Mouse (Mus musculus) layer of hippocampus, adult 8-10 months (tissue): ENCODE measurements around the gene Ssu2. TPM values are rescaled to one million over a fixed set of nuclear protein-coding genes. Genes with fewer than 3 reads are reported as not detected.

Source experiments
- DNase-seq, 2 experiments: peaks; one replicate each; pipeline ENCODE4 v3.0.0; 2022; ENCODE audit warnings: low spot score in 2 of 2
- total RNA-seq, 4 experiments: library from RNA; stranded (reverse); gene quantifications; 2 replicates each; pipeline ENCODE4 v1.2.4; 2022

The Ssu2 gene
- total RNA-seq, 4 experiments from 2014 or later = 0.53 to 0.63 TPM; not detected in 2

GRCm38 (mm10) chr6:112350452-112350851, 37.4 kb downstream of the Ssu2 start:
- no peak for DNase-seq

DNA sequence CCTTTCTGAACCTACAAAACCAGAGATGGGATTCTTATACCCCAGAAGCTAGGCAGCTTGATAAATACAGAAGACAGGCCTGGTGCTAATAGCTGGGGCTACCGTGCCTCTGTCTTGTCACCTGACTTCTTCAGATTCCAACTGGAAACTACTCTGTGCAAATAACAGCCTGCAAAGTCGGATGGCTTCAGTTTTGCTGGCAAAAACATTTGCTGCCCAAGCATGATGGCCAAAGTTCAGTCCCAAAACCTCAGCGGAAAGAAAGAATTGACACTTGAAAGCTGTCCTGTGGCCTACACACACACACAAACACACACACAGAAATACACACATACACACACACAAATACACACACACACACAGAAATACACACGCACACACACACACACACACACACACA, 48.8 kb downstream of the Ssu2 start:
- DNase-seq = no peak

GRCm38 (mm10) chr6:112337667-112338066, 50.2 kb downstream of the Ssu2 start:
- DNase-seq = no peak

DNA sequence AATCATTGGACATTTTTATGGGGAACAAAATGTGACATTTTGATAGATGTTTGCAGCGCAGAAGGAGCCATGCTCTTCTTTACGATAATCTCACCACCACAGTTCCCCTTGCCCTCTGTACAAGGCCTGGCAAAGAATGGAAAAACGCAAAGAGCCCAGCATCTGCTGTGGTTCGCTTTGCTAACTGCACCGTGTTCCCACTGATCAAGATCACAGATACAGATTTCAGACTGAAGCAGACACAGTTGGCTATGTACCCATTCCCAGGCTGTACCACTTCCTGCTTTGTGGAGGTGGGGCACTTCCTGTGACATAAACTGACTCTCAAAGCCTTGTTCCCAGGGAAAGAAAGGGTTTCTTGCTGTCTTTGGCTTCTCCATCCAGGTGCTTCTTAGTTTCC, 53.9 kb downstream of the Ssu2 start:
- no peak for DNase-seq

DNA sequence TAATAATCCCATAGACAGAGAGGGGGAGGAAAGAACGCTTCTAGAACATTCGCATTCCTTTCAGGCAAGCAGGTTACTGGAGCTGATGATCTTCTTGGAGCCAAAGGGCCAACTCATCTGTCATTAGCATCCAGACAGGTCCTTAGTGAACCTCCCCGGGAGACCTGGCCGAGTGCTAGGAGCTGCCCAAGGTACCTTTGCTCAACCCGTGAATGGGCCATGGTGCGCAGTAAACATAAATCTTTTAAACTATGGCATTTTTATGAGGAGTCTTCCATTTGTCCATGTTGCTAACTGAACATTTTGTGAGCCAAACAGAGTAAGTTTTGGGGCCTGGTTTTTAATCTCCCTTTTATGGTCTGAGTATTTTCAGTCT, 56.6 kb downstream of the Ssu2 start:
- DNase-seq = no peak

- no peak for DNase-seq
Observed at GRCm38 (mm10) chr6:112330520-112331222, 57.2 kb downstream of the Ssu2 start.

DNA sequence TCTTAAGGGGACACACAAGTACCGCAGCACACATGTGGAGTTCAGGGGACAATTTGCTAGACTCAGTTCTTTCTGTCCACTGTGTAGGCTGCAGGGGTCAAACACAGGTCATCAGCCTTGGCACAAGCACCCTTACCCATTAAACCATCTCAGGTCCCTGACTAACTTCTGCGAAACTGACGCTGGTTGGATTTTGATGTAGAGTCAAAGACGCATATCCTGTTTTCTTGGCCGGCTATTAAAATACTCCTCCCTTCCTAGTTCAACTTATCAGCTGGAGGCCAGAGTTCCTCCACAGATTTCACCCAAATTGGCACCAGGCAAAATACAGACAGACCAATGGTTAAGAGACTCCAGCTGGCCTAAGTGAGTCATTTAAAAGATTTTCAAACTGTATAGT, 60.0 kb downstream of the Ssu2 start:
- DNase-seq = no peak

DNA sequence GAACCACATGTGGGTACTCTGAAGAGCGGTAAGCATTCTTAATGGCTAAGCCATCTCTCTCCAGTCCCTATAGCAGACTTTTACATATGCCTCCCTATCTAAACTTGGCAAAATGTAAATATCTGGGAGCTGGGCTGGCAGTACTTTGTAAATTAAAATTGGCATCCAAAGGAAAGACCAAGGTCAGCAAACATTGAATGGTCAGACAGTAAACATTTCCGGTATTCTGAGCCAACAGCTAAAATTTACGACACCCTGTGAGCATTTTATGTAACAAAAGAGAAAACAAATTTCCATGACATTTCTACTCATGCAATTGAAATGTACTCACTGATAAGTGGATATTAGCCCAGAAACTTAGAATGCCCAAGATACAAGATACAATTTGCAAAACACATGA, 62.6 kb downstream of the Ssu2 start:
- no peak for DNase-seq

DNA sequence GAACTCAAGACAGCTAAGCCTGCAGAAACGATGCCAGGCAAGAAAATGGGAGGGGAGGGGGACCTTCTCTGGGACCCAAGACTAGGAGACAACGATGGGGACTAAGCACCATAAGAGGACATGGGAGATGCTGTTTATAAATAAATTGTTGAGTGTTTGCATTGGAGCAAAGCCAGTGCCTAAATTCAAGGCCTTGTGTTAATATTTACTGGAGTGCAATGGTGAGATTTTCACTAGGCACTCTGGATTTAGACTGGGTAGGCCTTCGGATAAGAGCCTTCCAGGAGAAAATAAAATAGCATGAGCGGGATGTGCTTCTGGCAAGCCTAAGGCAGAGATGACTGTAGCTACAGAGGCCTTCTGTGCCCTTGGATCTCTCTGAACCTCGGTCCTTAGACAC, 64.9 kb downstream of the Ssu2 start:
- DNase-seq = no peak

DNA sequence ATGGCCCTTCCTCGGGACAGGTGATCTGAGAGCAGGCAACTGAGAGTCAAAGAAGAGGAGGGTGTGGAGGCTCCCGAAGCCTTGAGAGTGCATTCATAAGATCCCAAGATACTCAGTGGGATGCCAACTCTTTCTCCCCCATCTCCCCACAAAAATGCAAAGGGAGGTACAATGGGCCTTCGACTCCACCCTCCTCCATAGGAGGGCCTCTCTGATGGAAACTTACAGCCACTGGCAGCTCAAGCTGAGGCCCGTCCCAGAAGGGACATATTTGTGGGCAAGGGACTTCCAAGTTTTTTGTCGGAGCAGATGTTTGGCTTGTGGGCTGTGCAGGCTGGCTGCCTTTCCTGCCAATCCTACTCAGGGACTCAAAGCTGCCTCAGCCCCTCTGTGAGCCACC, 67.1 kb downstream of the Ssu2 start:
- no peak for DNase-seq

DNA sequence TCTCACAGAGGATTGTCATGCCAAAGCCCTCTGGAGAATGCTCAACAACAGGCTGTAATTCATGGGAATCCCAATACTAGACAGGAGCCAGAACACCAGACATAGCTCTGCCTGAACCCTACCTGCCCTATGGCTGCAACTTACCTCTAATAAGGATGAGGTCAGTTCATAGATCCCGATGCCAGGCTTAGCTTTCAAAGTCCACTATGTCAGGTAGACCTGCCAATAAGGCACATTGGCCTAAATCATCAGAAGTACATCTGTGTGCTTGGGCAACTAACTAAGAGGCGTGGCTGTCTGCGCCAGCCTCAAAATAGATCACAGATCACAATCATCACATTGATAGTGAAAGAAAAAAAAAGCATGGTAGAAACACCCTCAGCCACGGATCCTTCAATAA, 68.4 kb downstream of the Ssu2 start:
- no peak for DNase-seq

DNA sequence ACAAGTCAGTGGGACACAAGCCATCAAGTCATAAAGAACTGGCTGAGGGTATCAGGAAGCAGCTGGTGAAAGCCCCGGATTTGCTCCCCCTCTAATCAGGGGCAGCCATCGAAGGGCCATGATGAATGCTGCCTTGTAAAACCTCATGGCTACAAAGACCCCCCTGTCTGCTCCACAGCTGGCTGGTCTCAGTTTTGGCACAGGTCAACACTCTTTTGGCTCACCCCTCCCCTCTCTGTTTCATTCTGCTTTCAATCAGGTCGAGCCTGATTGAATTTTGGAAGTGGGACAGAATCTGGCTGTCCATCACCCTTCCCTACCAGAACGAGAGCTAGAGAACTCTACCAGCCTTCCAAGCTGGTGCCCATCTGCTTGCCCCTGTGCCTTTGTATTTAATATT, 76.4 kb downstream of the Ssu2 start:
- DNase-seq = peak; percentile 15 to 34

GRCm38 (mm10) chr6:112309330-112309938, 78.4 kb downstream of the Ssu2 start:
- no peak for DNase-seq

Other genes with a start within 250 kb of the Ssu2 start
- gene Lmcd1, start 114.3 kb downstream of the Ssu2 start, total RNA-seq = 1 to 10 TPM; 6.1 to 8.3 (median 7.2) TPM
- gene Cav3, start 71.5 kb upstream of the Ssu2 start, total RNA-seq = 1 to 10 TPM in 1 of 4 experiments, under 1 TPM in 3; 0.37 to 1.0 (median 0.43) TPM
- 1 to 10 TPM; 4.9 to 7.6 (median 6.0) TPM for gene Oxtr, start 101.9 kb upstream of the Ssu2 start, total RNA-seq